Mouse (Mus musculus): Measurements from ENCODE around the gene Kansl1.

Gene Kansl1

DNA sequence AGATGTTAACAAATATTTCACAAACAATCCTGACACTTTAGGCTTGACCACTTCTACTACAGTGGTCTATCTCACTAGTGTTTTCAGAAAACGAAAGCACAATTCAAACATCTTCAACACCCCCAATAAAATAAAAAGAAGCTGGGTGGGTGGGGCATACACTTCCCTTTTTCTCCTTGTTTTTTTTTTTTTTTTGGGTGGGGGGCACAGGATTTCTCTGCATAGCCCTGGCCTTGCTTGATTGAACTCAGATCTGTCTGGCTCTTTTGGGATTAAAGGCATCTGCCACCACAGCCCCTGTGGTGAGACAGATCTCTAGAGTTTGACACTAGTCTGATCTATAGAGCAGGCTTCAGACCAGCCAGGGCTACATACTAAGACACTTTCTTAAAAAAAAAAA lies 106.0 kb downstream of the Kansl1 start:
- DNase-seq: no peak

DNA sequence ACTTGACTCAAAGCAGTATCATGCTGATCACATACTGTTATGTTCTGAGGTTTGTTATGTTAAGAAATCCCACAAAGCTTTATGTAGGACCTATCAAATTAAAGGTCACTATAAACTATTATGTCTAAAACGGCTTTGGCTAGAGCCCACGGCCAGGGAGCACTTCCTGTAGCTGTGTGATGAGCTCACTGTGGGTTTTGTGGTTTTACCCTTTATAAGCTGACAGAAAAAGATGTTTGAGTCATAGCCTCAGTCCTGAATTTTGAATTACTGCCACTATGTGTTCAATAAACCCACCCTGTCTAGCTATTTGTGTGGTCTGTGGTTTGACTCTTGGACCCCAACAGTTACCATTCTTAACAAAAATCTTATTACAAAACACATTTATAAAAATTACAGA lies 106.9 kb downstream of the Kansl1 start:
- DNase-seq: no peak

DNA sequence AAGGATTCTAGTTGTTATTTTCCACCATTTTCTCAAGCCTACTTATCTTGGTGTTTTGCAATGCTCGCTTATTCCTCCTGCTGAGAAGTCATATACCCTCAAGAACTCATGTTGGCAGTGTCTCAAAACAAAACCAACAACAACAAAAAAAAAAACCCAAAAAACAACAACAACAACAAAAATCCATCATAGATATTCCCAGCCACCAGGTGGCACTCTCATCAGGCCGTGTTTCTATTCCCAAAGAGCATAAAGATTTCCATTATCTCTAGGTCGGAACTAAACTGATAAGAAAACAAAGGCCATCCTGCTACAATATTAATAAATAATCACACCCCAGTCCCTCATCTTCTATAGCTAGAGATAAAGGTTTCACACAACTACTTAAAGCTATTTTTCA lies 121.7 kb downstream of the Kansl1 start:
- DNase-seq: peak in 1 of 2 experiments; percentile 71

DNA sequence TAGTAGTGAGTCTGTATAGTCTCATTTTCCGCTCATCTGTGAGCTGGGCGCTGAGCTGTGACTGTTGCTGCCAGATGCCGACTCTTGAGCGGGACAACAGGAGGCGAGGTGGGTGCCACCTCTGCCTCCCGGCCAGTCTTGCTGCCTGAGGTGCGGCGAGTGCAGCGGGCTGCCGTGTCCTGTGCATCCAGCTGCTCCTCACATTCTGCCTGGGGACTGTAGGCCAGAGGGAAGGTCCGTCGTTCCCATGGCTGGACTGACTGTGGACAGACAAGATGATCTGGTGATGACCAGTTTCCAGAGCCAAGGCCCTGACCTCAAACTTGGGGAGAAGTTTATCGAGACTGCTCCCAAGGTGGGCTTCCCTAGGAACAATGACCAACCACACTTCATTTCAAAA lies 133.7 kb downstream of the Kansl1 start:
- DNase-seq: no peak

DNA sequence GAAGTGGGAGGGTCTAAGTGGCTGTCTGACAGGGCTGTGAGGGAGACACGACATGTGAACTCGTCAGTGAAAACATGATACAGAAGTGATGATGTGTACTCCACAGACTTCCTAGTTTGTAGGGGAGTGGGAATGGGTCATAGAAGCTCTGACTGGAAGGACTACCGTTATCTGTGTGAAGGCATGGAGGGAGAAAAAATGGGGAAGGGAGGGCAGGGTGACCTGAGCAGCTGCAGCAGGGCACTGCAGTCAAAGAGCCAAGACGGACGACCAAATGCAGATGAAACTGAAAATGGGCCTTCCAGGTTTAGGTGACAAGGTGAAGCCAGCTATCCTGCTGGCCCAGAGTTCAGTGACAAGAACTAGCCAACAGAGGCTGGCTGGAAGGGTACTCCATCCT lies 134.5 kb downstream of the Kansl1 start:
- DNase-seq: no peak

DNA sequence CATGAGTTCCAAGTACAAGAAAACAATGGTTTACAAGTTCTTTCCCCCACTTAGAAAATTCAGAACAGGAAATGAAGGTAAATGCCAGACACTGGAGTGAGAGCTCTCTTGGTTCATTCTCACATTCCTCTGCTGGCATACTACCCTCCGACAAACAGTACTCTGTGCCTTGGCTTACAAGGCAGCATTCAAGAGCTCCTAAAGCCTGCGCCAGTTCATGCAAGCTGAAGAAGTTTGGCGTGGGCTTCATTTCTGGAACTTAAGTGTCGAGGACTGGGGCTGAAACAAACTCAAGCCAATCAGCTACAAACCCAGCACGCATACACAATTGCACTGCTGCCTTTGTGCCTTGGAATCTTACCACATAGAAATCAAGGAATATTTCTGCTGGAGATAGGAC lies 136.6 kb downstream of the Kansl1 start:
- DNase-seq: no peak

DNA sequence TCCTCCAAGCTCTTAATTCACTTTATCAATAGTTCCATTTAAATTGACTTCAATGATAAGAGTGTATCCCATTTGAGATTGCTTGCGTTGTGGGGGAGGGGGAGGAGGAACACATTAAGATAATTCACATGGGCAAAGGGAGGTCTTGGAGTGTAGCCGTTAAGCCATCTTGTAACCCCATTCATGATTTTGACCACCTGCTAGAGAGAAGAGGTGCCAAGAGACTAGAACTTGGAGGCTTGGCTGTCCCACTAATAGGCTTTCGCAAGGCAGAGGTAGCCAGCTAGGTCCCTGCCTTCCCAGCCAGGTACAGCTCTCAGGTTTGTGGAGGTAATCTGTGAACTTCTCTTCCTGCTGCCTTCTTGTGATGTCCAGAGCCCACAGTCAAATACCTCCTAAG lies 137.5 kb downstream of the Kansl1 start:
- no peak for DNase-seq

DNA sequence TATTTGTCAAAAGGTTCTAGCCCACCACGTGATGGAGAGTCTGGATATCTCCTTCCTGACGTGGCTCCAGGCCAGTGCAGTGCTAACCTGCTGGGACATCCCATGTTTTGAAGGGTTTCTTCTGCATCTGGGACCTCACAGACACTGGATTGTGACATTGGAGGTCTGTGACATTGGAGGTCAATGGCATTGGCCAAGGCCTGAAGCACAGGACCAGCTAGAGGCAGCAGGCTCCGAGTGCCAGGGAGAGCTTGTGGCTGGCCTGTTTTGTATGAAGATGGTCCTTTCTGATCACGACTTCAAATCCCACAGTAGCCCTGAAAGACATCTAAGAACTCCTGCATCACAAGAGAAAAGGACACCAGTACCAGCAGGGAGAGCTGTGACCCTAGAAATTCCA lies 138.5 kb downstream of the Kansl1 start:
- DNase-seq: no peak

DNA sequence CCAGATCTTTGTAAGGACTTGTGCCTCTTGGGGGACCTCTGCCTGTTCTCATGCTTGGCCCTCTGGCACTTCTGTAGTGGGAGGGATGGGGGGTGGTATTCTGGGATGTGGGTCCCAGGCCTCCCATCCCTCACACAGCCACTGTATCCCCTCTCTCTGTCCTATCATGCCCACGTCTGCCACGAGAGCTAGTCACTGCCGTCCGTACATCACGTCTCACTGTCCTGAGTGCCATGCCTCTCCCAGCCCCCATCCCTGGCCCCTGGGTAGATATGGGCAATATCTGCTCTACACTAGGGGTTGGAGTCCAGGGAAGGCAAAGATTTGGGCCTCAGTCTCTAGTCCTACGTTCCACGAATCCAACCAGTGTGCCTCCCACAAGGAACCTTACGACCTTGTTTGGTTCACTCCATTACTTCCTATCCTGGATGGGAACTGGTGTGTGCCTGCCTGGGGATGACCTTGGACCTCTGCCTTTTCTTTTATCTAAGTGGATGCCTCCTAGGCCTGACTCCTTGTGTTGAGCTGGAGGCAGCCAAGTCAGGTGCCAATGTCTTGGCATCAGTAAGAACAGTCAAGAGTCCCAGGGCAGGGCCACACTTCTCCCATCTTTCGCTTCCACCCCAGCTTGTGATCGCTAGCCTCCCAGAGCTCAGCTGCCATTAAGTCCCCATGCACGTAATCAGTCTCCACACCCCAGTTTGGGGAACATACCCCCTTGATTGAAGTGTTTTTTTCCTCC lies 139.3 kb downstream of the Kansl1 start:
- no peak for DNase-seq

DNA sequence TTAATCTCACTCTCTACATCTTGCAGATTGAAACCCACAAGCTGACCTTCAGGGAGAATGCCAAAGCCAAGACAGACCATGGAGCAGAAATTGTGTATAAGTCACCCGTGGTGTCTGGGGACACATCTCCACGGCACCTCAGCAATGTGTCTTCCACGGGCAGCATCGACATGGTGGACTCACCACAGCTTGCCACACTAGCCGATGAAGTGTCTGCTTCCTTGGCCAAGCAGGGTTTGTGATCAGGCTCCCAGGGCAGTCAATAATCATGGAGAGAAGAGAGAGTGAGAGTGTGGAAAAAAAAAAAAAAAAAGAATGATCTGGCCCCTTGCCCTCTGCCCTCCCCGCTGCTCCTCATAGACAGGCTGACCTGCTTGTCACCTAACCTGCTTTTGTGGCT lies 140.7 kb downstream of the Kansl1 start:
- DNase-seq: no peak

DNA sequence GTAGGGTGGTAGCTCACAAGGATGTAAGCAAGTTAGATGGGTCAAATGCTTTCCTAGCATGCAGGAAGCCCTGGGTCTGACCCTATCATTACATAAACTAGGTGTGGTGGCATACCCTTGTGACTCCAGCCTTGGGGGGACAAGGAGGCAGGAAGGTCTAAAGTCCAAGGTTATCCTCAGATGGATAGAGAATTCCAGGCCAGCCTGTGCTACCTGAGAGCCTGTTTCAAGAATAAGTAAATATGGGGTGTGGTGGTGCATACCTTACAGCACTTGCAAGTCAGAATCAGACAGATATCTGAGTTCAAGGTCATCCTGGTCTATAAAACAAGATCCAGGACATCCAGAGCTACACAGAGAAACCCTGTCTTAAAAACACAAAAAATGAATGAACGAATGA lies 141.2 kb downstream of the Kansl1 start:
- DNase-seq: no peak

DNA sequence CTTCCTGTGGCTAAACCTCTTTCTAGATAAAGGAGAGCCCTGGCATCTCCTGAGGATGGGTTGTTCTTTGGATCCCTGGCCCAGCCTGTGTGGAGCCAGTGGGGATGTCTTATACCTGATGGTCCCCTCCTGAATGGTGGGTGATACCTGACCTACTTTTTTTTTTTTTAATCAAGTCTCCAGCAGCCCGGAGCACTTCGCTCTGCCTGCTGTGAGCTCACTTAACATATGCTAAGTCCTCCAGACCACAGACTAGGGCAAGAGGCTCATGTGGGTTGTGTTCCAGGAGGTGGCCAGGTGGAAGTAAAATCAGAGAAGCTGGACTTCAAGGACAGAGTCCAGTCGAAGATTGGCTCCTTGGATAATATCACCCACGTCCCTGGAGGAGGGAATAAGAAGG lies 146.5 kb downstream of the Kansl1 start:
- DNase-seq: no peak

DNA sequence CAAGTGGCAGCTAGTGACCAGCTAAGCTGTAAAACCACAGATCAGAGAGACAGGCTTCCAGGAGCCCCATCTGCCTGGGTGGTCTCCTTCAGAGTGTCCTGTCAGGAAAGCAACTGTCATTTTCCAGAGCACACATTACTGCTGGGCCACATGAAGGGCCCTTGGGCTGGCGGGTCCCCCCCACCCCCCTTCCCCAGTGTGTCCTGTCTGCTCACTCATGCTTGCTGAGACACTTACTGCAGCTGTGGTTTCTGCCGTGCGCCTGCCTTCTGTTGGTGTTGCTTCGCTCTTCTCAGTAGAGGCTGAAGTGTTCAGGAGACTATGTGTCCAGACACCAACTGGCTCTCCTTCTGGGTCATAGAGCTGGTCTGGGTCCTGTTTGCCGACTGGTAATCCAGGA lies 148.2 kb downstream of the Kansl1 start:
- no peak for DNase-seq

DNA sequence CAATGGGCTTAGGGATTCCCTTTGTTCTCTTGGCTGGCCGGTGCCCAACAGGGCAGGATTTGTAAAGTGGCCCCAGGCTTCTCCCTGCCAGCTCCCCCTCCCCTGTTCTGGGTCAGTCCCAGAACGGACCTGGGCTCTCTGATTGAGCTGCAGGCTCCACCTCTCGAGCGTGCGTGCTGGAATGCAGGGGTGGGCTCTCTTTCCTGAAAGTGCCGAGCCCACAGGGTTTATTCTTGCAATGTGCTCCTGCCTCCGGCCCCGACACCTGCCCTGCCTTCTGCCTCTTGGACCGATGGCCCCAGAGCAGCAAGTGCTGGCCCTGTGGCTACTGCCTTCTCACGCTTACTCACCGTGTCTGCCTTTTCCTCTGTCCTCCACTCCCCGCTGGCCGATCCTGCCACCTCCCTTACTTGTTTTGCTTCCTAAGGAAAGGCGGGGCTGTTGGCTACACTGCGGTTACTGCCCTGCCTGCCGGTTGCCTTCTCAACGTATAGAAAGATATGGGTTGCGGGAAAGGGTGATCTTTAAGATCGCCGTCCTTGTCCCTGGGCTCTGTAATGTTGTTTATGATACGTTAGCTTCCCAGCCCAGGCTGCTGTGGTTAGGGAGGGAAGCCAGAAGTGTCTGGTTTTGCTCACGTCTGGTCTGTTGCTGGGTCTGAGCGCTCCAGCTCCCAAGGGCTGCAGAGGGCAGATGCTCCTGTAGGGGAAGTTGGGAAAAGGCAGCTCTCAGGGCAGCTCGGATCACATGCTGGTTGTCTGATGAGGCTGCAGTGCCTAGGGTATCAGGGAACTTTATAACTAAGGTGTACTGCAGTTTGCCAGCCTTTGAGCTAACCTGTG lies 149.5 kb downstream of the Kansl1 start:
- peak in 1 of 2 experiments; percentile 55 for DNase-seq

DNA sequence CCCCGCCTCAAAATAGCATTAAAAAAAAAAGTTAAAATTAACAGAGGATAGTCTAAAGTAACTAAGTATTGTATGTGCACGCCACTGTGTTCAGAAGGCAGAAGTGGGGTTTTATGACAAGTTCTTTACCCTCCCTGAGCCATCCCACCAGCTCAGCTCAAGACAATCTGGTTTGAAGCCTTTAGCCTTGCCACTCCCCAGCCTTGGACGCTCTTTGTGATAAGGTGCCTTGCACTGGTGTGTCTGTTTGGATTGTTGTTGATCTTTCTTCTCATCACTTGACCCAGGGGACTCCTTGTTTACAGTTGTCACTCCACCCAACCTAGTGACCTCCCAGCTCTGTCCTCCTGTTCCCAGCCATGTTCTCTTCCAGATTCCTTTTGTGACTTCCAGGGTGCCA lies 151.0 kb downstream of the Kansl1 start:
- no peak for DNase-seq

DNA sequence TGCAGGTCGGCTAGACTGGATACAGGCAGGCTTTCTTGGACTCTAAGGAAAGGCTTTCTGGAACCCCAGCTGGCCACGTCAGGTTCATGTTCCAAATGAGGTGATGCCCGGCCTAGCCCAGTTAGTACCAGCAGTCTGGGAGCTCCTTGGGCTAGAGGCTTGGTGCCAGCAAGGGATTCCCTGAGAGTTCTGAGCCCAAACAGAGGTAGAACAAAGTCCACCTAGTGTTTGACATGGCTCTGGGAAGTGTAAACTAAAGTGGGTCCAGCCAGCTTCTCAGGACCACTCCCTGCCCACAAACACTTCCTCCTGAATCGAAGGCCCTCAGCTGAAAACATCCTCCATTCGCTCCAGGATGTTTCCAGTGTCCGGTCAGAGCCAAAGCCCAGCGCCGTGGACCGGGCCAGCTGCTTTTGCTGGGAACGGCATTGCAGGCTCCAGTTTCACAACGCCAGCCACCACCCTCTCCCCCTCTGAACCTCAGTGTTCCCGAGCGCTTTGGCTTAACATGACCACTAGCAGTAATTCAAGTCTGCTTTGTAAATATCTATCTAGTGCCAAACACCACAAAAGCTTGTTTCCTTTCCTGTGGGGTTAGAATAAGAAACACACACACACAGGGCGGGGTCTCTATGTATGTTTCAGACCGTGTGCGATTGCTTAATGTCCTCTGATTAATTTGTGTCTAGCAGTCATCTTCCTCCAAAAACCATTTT lies 151.8 kb downstream of the Kansl1 start:
- peak; percentile 34 to 55 for DNase-seq

DNA sequence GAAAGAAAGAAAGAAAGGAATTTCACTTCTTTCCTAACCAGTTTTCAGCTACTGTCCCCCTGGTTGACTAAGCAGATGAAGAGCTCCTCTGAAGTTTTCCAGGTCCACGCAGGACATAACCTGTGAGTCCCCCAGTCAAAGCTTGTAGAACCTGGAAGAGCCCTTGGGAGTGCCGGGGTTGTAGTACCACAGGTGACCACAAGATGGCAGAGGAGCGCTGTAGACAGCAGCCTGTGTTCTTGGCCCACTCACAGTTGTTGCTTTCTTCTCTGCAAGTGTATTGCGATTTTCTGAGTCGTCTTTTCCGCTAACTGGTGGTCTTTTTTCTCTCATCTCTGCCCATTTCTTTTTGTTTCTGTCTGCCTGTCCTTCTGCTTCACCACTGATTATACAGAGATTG lies 153.0 kb downstream of the Kansl1 start:
- DNase-seq: peak; percentile 72 to 85

DNA sequence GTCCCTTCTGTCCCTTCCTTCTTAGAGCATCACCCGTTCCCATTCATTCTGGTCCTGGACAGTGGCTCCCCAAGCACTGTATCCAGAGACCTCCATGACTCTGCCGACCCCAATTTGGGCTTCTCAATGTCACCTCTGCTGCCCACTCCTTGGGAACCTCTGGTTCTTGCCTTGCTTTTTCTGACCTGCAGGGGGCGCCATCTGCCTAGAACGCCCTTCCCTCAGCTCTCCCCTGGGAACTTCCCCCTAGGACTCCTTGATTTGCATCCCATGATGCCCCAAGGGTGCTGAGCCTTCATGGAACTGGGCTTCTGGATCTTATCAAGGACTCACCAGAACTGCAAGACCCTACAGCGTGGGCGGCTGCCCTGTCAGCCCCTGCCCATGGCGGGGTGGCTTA lies 157.0 kb downstream of the Kansl1 start:
- DNase-seq: no peak

DNA sequence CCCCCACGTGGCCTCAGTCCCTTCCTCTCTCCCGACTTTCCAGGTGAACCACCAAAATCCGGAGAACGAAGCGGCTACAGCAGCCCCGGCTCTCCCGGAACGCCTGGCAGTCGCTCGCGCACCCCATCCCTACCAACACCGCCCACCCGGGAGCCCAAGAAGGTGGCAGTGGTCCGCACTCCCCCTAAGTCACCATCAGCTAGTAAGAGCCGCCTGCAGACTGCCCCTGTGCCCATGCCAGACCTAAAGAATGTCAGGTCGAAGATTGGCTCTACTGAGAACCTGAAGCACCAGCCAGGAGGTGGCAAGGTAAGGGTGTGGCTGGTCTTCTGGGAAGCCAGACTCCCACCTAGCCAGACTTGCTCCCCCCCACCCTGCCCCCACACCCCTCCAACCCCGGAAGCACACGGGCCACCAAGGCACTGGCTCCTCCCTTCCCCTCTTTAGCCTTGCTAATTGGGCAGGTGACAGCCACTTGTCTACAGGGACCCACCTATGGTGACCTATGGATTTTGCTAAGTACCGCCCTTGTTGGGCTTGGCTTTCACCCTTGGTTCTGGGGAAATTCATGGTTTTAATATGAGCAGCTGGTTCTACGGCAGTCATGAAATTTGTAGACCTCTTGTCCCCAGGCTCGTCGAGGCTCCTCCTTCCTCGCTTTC lies 158.3 kb downstream of the Kansl1 start:
- DNase-seq: no peak

DNA sequence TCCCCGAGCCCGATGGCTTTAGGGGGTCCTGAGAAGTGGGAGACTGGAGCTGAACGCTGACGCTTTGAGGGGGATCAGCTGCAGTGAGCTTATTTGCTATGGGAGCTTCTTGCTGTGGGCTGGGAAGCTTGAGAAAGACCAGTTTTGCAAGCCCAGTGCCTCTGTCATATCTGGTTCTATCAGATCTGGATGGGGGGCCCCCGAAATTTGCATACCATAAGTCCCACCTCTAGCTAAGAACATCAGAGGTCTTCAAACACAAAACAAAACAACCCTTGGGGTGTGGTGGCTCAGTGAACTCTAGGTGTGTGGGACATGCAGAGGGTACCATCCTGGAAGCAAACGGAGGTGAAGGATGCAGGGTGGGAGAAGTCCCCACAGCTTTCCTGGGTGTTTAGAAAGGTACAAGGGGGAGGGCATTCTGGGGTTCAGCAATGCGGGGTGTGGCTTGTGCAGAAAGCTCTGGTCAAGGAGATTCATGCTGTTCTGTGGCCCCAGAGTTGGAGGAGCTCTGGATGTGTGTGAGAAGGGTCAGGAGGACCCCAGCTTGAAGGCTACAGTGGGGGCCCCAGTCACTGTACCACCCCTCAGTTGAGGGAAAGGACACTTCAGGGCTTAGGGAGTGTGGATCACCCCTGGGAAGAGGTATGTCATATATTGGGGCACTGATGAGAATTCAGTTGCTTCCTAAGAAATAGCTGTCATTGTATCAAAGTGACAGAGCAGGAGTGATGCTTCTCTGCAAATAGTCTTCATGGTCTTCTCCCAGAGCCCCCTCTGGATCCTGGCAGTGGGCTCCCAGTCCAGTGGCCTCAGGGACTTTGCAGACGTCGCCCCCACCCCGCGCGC lies 159.1 kb downstream of the Kansl1 start:
- no peak for DNase-seq

DNA sequence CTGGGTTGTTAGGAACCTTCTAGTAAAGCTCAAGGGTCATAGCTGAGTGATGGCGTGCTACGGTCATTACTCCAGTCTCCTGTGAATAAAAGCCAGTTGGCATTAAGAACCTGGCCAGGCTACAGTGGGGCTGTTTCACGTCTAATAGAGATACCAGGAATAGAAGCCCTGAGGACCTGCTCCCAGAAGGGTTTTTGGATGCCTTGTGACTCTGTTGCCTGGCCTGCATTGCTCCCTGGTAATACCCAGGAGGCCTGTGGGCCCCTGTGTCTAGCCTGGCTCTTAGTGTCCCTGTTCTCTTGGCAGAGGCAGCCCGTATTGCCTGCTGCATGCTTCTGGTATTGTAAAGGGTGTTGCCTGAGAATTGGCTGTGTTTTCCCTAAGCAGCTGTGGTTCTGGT lies 161.5 kb downstream of the Kansl1 start:
- no peak for DNase-seq

DNA sequence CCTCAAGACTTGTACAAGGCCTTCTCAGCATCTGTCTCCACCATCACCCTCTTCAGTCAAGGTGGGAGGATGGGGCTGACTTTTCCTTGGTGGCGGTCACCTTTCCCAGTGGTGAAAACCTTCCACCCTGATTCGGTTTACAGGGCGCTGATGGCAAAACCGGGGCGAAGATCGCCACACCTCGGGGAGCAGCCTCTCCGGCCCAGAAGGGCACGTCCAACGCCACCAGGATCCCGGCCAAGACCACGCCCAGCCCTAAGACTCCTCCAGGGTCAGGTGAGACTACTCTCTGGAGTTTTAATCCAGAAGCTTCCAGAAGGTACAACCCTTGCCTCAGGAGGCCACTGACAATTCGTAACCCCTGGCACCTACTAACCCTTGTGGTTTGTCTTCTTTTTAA lies 162.2 kb downstream of the Kansl1 start:
- DNase-seq: no peak
